ENCODE assay signal across 17 mouse cellular contexts in genomic region chr10:69219289-69219626, GRCm38 (mm10). TPM values are rescaled to one million over a fixed set of nuclear protein-coding genes. Genes with fewer than 3 reads are reported as not detected.
A peak's percentile ranks its signal among the peaks of the same experiment; 100 is the strongest.
DNase-seq lines count a peak whose midpoint lies in the region; ATAC-seq and TF ChIP-seq lines count a peak whose summit lies in the region.
"Had no signal": no experiment of that assay in that cellular context is flagged by ENCODE, and none has a peak within 500 bp of the region (broad histone marks: within the 10 kb centered on the region; RNA-seq: fewer than 3 reads in every experiment).

No protein-coding gene starts in this region.

- ATAC-seq in heart, embryonic 16.5 days (replicated peaks; ENCODE audit: extremely low read depth, insufficient read depth, low FRiP score): no peak
- ATAC-seq in lung, postnatal 0 days: no peak
- peak; percentile 30; the same call in 1 of the 2 replicates for ATAC-seq in stomach, postnatal 0 days (ENCODE audit: low FRiP score, low TSS enrichment)
- ATAC-seq: forebrain, embryonic 13.5 days; hindbrain, postnatal 0 days; midbrain, embryonic 15.5 days had no signal

- no peaks in the 10 kb centered on the region for H3K9me3 ChIP-seq in heart, embryonic 16.5 days (replicated peaks; ENCODE audit: control insufficient read depth, low read length)
- H3K9me3 ChIP-seq in lung, postnatal 0 days (ENCODE audit: low read length): no peaks in the 10 kb centered on the region
- H3K9me3 ChIP-seq in stomach, postnatal 0 days (ENCODE audit: control insufficient read depth, low read length): no peaks in the 10 kb centered on the region
- H3K9me3 ChIP-seq: forebrain, embryonic 13.5 days; kidney, embryonic 15.5 days; midbrain, embryonic 15.5 days; neural tube, embryonic 12.5 days had no signal

- peaks cover 12% of the 10 kb centered on the region for H3K36me3 ChIP-seq in heart, embryonic 16.5 days (ENCODE audit: control insufficient read depth, insufficient read depth)
- H3K36me3 ChIP-seq in lung, postnatal 0 days (ENCODE audit: insufficient read depth, low read length): no peaks in the 10 kb centered on the region
- peaks cover 5% of the 10 kb centered on the region; the same call in 1 of the 2 replicates for H3K36me3 ChIP-seq in stomach, postnatal 0 days (ENCODE audit: control insufficient read depth, insufficient read depth, low read length)

- no peak overlapping the region for H3K9ac ChIP-seq in heart, embryonic 16.5 days (ENCODE audit: low read length)
- H3K9ac ChIP-seq in lung, postnatal 0 days (replicated peaks; ENCODE audit: low read depth): no peak overlapping the region
- no peak overlapping the region for H3K9ac ChIP-seq in stomach, postnatal 0 days (ENCODE audit: low read length)
- H3K9ac ChIP-seq: forebrain, embryonic 13.5 days; kidney, embryonic 15.5 days; limb, embryonic 13.5 days; lung, embryonic 14.5 days; midbrain, embryonic 15.5 days; neural tube, embryonic 12.5 days had no signal

- no peaks in the 10 kb centered on the region for H3K27me3 ChIP-seq in heart, embryonic 16.5 days (ENCODE audit: control insufficient read depth, insufficient read depth, low read length)
- H3K27me3 ChIP-seq in lung, postnatal 0 days (replicated peaks; ENCODE audit: insufficient read depth, low read length): no peaks in the 10 kb centered on the region
- no peaks in the 10 kb centered on the region for H3K27me3 ChIP-seq in stomach, postnatal 0 days (ENCODE audit: control insufficient read depth, insufficient read depth, low read length)
- H3K27me3 ChIP-seq: forebrain, embryonic 13.5 days; kidney, embryonic 15.5 days; limb, embryonic 13.5 days; midbrain, embryonic 15.5 days; neural tube, embryonic 12.5 days had no signal

- no peak for DNase-seq in gastrocnemius, adult 2 months
- DNase-seq in gastrocnemius, adult 8-10 months (ENCODE audit: low spot score in 2 of 2): no peak
- no peak for DNase-seq in heart, adult 11 months
- DNase-seq in lung, adult 2 months: peak; percentile 21
- DNase-seq in lung, postnatal 0 days (ENCODE audit: low spot score): no peak
- no peak for DNase-seq in stomach, postnatal 0 days (ENCODE audit: low spot score)
- DNase-seq in kidney, postnatal 25 days: no peak
- DNase-seq: cerebellum, adult 9-10 months; lung, embryonic 14.5 days; right cerebral cortex, postnatal 14 days had no signal

- TF ChIP-seq EP300 in lung, postnatal 0 days (IDR thresholded peaks at IDR 0.05): no peak
- TF ChIP-seq EP300 in stomach, postnatal 0 days (optimal IDR thresholded peaks at IDR 0.05): no peak

- H3K4me2 ChIP-seq in heart, embryonic 16.5 days (ENCODE audit: low read depth, low read length): no peak overlapping the region; the same call in 1 of the 2 replicates
- H3K4me2 ChIP-seq in lung, postnatal 0 days (replicated peaks; ENCODE audit: low read depth, low read length): no peak overlapping the region
- no peak overlapping the region for H3K4me2 ChIP-seq in stomach, postnatal 0 days (replicated peaks; ENCODE audit: low read depth)
- H3K4me2 ChIP-seq: forebrain, embryonic 13.5 days; kidney, embryonic 15.5 days; limb, embryonic 13.5 days; lung, embryonic 14.5 days; midbrain, embryonic 15.5 days; neural tube, embryonic 12.5 days had no signal

- intact Hi-C loops in gastrocnemius, adult 2 months (cut with DNase I): loop anchor here (10.0 kb wide), 1 partner anchor 86 kb away; no protein-coding TSS in a partner anchor

- peak overlapping the region; percentile 79 for H3K27ac ChIP-seq in gastrocnemius, adult 2 months
- peak overlapping the region; percentile 64 for H3K27ac ChIP-seq in heart, embryonic 16.5 days (ENCODE audit: low read length)
- no peak overlapping the region for H3K27ac ChIP-seq in lung, postnatal 0 days (ENCODE audit: low read length)
- no peak overlapping the region for H3K27ac ChIP-seq in stomach, postnatal 0 days (replicated peaks)
- H3K27ac ChIP-seq: forebrain, embryonic 13.5 days; hindbrain, postnatal 0 days; kidney, embryonic 15.5 days; limb, embryonic 13.5 days; midbrain, embryonic 15.5 days; neural tube, embryonic 12.5 days had no signal

- 69% methylated on average over 2 of the region's 2 CpGs for WGBS in heart, embryonic 16.5 days
- WGBS in lung, adult 2 months: 72% methylated on average over 2 of the region's 2 CpGs
- WGBS in lung, postnatal 0 days: 80% methylated on average over 2 of the region's 2 CpGs
- 91% methylated on average over 2 of the region's 2 CpGs for WGBS in stomach, postnatal 0 days

- peaks cover 37% of the 10 kb centered on the region for H3K4me1 ChIP-seq in heart, embryonic 16.5 days (ENCODE audit: control insufficient read depth, insufficient read depth, low read length)
- H3K4me1 ChIP-seq in lung, adult 2 months (ENCODE audit: control insufficient read depth, insufficient read depth, low read length): peaks cover 3% of the 10 kb centered on the region; the same call in 1 of the 2 replicates
- H3K4me1 ChIP-seq in lung, postnatal 0 days (ENCODE audit: insufficient read depth, low read depth, low read length): no peaks in the 10 kb centered on the region; the same call in 1 of the 2 replicates
- H3K4me1 ChIP-seq in stomach, postnatal 0 days (replicated peaks; ENCODE audit: control insufficient read depth, insufficient read depth): 0 out of 2 replicates have a peak, but pooled peaks cover under 1% of the 10 kb centered on the region
- H3K4me1 ChIP-seq: forebrain, embryonic 13.5 days; neural tube, embryonic 12.5 days had no signal

- TF ChIP-seq POLR2A in lung, adult 2 months (IDR thresholded peaks at IDR 0.05; ENCODE audit: borderline replicate concordance, extremely low read depth, low read depth, low read length): no peak

- H3K4me3 ChIP-seq in gastrocnemius, adult 2 months: peak overlapping the region; percentile 60
- no peak overlapping the region for H3K4me3 ChIP-seq in heart, embryonic 16.5 days (ENCODE audit: low read length)
- no peak overlapping the region for H3K4me3 ChIP-seq in lung, adult 2 months (replicated peaks; ENCODE audit: extremely low read depth, low read depth, low read length)
- no peak overlapping the region for H3K4me3 ChIP-seq in lung, postnatal 0 days (ENCODE audit: low read depth, low read length)
- no peak overlapping the region for H3K4me3 ChIP-seq in stomach, postnatal 0 days (ENCODE audit: low read depth, low read length)
- H3K4me3 ChIP-seq: forebrain, embryonic 13.5 days; kidney, embryonic 15.5 days; limb, embryonic 13.5 days; midbrain, embryonic 15.5 days; neural tube, embryonic 12.5 days had no signal

- TF ChIP-seq CTCF in gastrocnemius, adult 2 months (IDR thresholded peaks at IDR 0.05): no peak
- TF ChIP-seq CTCF in lung, adult 2 months (IDR thresholded peaks at IDR 0.05; ENCODE audit: insufficient read depth, low read length): no peak
- TF ChIP-seq CTCF in lung, postnatal 0 days (IDR thresholded peaks at IDR 0.05): no peak
- no peak for TF ChIP-seq CTCF in stomach, postnatal 0 days (IDR thresholded peaks at IDR 0.05; ENCODE audit: low read depth)

RNA-seq across cellular contexts. Expression of gene A930033H14Rik, which starts 6.4 kb away (rescaled TPM):
- total RNA-seq in gastrocnemius, adult 2 months (2021): 1 to 10 TPM; 3.4 to 5.1 TPM
- total RNA-seq in gastrocnemius, adult 8-10 months (2022): 1 to 10 TPM; 5.0 to 6.5 (median 5.7) TPM
- polyA plus RNA-seq in heart, embryonic 16.5 days (2015; fragmentation: Nextera tagmentation; extraction: Ambion mirVana): 1.4 and 1.9 TPM in 2 replicates
- polyA plus RNA-seq in lung, adult 2 months (2012; rRNA removed): 0.53 and 1.0 TPM in 2 replicates
- 0.90 and 1.00 TPM in 2 replicates for polyA plus RNA-seq in lung, postnatal 0 days (2015; fragmentation: Nextera tagmentation; extraction: Ambion mirVana)
- polyA plus RNA-seq in stomach, postnatal 0 days (2015; fragmentation: Nextera tagmentation; extraction: Ambion mirVana): 1.2 and 1.5 TPM in 2 replicates

Comparison
In these comparisons a context has a peak if more than half of its experiments do, and no peak if none do; other contexts are left out.
1. H3K27ac ChIP-seq: peak in gastrocnemius, adult 2 months (single experiment) and heart, embryonic 16.5 days (single experiment); none in lung, postnatal 0 days (single experiment) and stomach, postnatal 0 days (single experiment).